Mouse (Mus musculus): ENCODE measurements around the gene Gcnt1.

The Gcnt1 gene

GRCm38 (mm10) chr19:17366364-17367090, 6.1 kb downstream of the Gcnt1 start:
- DNase-seq (ENCODE audit: low spot score) = no peak

- DNase-seq (ENCODE audit: low spot score) = peak; percentile 72
Measured at GRCm38 (mm10) chr19:17364741-17365140, 7.9 kb downstream of the Gcnt1 start.

DNA sequence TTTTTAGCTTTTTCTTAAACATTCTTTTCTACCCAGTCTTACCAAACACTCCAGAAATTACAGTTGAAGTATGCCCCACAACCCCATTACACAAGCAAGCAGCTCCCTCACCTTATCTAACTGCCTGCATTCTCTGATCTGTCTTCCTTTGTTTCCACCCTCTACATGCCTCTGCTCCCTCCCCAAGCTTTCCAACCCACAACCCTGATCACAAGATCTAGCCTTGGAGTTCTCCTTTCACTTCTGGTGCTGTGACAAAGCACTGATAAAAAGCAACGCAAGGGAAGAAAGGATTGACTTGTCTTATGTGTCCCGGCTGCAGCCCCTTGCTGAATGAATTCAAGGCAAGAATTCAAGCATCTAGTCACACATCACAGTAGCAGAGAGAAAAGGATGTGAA, 11.5 kb downstream of the Gcnt1 start:
- peak; percentile 26 for DNase-seq (ENCODE audit: low spot score)

DNA sequence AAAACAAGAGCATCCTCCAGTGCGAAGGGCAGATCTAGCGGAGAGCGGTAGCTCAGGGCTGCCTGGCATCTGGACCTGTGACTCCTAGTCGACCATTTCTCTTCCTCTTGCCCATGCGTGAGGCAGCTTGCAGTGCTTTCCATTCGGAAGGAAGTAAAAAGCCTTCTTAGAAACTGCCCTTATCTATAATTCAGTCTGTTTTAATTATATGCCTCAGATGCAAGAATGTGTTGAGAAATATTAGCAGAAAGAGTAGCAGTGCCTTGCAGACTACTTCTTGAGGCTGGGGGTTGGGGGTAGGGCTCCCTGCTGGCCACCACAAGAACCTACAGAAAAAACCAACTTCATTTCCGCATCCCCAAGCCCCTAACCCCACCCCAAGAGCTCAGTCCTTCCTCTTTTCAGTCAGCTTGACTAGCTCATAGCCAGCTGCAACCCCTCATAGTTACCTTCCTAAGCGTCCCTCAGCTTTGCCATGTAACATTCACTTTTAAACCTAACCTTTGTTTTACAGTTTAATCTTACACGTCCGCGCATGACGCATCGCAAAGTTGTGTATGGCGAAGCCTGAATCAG, 13.2 kb downstream of the Gcnt1 start:
- DNase-seq (ENCODE audit: low spot score) = no peak

GRCm38 (mm10) chr19:17357391-17357790, 15.3 kb downstream of the Gcnt1 start:
- no peak for DNase-seq (ENCODE audit: low spot score)

- DNase-seq (ENCODE audit: low spot score) = no peak
Measured at GRCm38 (mm10) chr19:17356932-17357331, 15.7 kb downstream of the Gcnt1 start.

GRCm38 (mm10) chr19:17355950-17356867, 16.4 kb downstream of the Gcnt1 start:
- peak; percentile 70 for DNase-seq (ENCODE audit: low spot score)

DNA sequence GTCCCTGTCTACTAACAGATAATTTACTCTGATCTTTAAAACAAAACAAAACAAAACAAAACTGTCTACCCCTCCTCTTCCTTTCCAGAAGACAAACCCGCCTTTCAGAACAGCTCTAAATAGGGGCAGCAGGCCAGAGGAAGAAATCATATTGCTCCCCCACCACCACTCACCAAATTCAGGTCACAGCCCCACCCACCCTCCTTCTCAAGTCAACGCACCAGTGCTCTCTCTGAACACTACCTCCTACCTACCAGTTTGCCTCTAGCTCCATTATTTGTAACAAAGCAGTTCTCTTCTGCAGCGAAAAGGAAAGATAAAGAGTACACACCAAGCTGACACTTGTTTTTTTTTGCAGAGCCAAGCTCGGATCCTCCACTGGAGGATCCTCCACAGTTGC, 17.3 kb downstream of the Gcnt1 start:
- no peak for DNase-seq (ENCODE audit: low spot score)

DNA sequence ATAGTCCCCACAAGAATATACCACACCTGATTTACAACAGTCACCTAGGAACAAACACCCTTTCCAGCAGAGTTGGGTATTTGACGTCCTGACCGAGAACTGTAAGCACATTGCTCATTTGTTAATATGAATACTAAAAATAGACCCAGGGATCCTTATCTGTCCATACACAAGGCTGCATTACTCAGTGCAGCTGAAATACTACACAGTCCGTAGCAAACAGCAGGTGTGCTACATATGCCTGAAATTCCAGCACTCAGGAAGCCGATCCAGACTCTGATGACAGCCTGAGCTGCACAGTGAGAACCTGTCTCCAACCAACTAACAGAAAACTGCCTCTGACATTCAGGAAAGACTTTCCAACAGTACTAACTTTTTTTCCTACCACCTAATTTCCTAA, 17.8 kb downstream of the Gcnt1 start:
- peak; percentile 46 for DNase-seq (ENCODE audit: low spot score)

DNA sequence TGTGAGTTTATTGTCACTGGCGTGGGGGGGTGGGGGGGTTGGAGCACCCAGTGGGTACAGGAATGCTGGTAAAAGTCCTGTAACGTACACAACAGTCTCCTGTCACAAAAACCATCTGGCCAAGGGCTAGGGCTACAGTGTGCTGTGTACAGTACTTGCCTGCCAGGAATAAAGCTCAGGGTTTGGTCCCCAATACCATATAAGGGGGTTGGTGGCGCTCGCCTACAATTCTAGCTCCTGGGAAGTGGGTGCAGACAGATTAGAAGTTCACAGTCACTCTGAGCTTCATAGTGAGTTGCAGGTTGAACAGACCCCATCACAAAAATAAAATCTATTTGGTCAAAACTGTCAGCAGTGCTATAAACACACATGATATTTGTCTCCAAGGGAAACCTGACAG, 18.3 kb downstream of the Gcnt1 start:
- DNase-seq (ENCODE audit: low spot score) = no peak

GRCm38 (mm10) chr19:17353727-17354126, 18.9 kb downstream of the Gcnt1 start:
- DNase-seq (ENCODE audit: low spot score) = no peak

- no peak for DNase-seq (ENCODE audit: low spot score)
Measured at GRCm38 (mm10) chr19:17347852-17348251, 24.8 kb downstream of the Gcnt1 start.

- DNase-seq (ENCODE audit: low spot score) = no peak
Measured at GRCm38 (mm10) chr19:17346716-17347474, 25.7 kb downstream of the Gcnt1 start.

- DNase-seq (ENCODE audit: low spot score) = no peak
Measured at GRCm38 (mm10) chr19:17344881-17345280, 27.8 kb downstream of the Gcnt1 start.

DNA sequence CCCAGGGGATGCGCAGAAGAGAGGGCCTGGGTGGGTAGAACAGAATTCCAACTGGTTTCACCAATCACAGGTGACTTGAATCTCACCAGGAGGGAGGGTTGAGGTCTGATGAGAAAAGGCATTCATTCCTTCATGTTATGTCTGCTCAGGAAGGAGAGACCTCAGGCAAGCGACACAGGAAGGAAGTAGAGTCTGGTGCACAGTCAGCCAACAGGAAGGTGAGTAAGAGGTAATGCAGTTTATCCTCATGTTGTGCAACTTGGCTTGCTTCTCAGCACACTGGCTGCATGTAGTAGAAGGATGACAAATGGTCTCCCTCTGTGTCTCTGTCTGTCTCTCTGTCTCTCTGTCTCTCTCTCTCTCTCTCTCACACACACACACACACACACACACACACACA, 33.1 kb downstream of the Gcnt1 start:
- no peak for DNase-seq (ENCODE audit: low spot score)

GRCm38 (mm10) chr19:17337057-17337679, 35.5 kb downstream of the Gcnt1 start:
- DNase-seq (ENCODE audit: low spot score) = no peak

DNA sequence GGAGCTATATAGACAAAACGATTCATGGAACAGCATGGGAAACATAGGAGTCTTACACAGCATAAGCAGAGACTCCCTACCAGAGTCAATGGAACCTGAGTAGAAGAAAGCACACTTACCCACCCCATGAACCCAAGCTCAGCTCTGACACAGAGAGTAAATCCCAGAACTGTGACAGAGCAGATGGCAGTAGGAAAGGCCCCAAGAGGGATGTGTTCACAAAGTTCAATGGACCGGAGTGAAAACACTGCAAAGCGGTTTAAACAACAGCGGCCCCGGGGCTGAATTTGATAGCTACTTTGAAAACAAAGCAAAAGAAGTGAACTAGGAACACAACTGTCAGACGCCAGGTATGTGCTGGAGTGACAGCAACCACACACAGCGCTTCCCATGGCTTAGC, 36.0 kb downstream of the Gcnt1 start:
- no peak for DNase-seq (ENCODE audit: low spot score)

GRCm38 (mm10) chr19:17334644-17335333, 37.9 kb downstream of the Gcnt1 start:
- DNase-seq (ENCODE audit: low spot score) = no peak

DNA sequence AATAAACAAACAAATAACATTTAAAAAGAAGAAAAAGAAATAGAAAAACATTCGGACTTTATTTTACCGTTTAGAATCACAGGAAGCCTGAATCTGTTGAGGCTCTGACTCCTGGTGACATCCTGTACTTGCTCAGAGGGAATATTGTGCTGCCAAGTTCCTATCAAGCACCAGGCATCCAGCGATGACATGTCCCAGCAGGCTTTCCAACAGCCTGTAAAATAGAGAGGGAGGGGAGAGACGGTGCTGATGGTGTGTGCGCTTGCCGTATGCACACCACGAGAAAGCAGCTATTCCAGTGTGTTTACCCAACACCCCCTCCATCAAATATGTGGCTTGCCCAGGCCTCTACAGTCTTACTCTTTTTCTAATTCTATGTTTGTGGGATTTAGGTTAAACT, 39.6 kb downstream of the Gcnt1 start:
- DNase-seq (ENCODE audit: low spot score) = no peak

DNA sequence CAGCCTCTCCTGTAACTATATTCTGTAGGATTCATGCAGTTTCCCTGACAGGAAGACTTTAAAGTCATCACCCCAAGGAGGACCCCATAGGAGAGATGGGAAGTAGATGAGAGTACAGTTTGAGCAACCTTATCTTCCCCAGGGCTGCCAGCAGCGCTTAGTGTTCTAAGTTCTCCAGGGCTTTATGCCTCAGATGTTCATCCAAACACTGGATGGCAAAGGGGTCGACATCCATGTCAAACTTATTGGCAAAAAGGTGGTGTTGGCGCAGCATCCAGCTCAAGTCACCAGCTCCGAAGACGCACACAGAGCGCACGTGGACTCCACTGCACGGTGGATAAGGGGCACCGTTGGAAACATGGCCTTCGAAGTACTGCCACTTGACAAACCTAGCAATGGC, 43.7 kb downstream of the Gcnt1 start:
- no peak for DNase-seq (ENCODE audit: low spot score)

DNA sequence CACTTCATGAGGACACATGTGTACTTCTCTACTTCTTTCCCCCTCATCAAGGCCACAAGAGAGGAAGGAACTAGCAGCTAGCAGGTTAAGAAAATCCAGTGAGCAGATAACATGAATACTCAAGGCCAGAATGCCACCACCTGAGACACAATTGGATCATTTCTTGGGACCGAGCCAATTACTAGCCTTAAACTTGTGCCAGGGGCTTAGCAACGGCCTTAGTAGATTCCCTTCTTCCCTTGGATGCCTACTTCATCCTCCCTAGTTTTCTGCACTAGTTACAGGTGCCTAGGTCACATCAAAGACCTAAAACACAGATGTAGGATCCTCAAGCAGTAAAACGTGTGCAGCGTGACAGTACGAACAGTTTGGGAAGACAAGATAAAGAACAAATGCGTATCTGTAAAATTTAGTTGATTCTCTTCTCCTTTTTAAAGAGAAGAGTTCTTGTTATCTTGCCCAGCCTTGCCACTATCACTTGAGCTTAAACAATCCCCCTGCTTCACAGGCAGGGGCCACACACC, 44.7 kb downstream of the Gcnt1 start:
- DNase-seq (ENCODE audit: low spot score) = peak; percentile 50
